Mouse (Mus musculus) heart, embryonic 14.5 days (tissue): ENCODE data around the gene Eif2ak4. TPM values are rescaled to one million over a fixed set of nuclear protein-coding genes. Genes with fewer than 3 reads are reported as not detected.
A peak's percentile ranks its signal among the peaks of the same experiment; 100 is the strongest.

ENCODE experiments used
- ATAC-seq: fragments of 200-750 bp; cut with Nextera tagmentation; 2 replicates; pipeline ENCODE4 v1.8.0; 2017; ENCODE audit warnings: low read depth, moderate TSS enrichment; ENCODE audit not compliant: insufficient number of reproducible peaks, insufficient read depth, low FRiP score
- H3K27ac ChIP-seq, 2 experiments: fragments of 200-500 bp in 1 of 2; fragments of 300-500 bp in 1 of 2; sonication (generic) in 1 of 2; replicated peaks in 1 of 2; 2 replicates each; pipeline ENCODE4 v1.5.1; 2012 to 2014; ENCODE audit warnings: low read depth in 2 of 2, low read length in 2 of 2, control low read depth in 1 of 2, mild to moderate bottlenecking in 1 of 2, mixed read lengths in 1 of 2; ENCODE audit not compliant: control insufficient read depth in 1 of 2, insufficient read depth in 1 of 2
- H3K27me3 ChIP-seq: fragments of 300-500 bp; sonication (generic); 2 replicates; pipeline ENCODE4 v1.6.1; 2014; ENCODE audit warnings: mild to moderate bottlenecking, low read length, control low read depth; ENCODE audit not compliant: control insufficient read depth, insufficient read depth
- H3K36me3 ChIP-seq: fragments of 300-500 bp; sonication (generic); 2 replicates; pipeline ENCODE4 v1.6.1; 2014; ENCODE audit warnings: mild to moderate bottlenecking, control low read depth, low read length, mixed read lengths; ENCODE audit not compliant: control insufficient read depth, insufficient read depth
- H3K4me1 ChIP-seq, 2 experiments: fragments of 200-500 bp in 1 of 2; fragments of 300-500 bp in 1 of 2; sonication (generic) in 1 of 2; 2 replicates each; pipeline ENCODE4 v1.6.1; 2012 to 2014; ENCODE audit warnings: low read length in 2 of 2, control low read depth in 1 of 2, mixed read lengths in 1 of 2; ENCODE audit not compliant: control insufficient read depth in 2 of 2, insufficient read depth in 2 of 2
- H3K4me2 ChIP-seq: fragments of 300-500 bp; sonication (generic); 2 replicates; pipeline ENCODE4 v1.6.1; 2014; ENCODE audit warnings: mild to moderate bottlenecking, low read length
- H3K4me3 ChIP-seq, 2 experiments: fragments of 200-500 bp in 1 of 2; fragments of 300-500 bp in 1 of 2; sonication (generic) in 1 of 2; 2 replicates each; pipeline ENCODE4 v1.5.1; 2012 to 2014; ENCODE audit warnings: low read length in 2 of 2, mild to moderate bottlenecking in 2 of 2, control low read depth in 1 of 2, low read depth in 1 of 2, moderate library complexity in 1 of 2; ENCODE audit not compliant: control insufficient read depth in 1 of 2, insufficient read depth in 1 of 2
- H3K9ac ChIP-seq: fragments of 300-500 bp; sonication (generic); 2 replicates; pipeline ENCODE4 v1.6.1; 2014; ENCODE audit warnings: mild to moderate bottlenecking, low read length
- H3K9me3 ChIP-seq: fragments of 300-500 bp; sonication (generic); 2 replicates; pipeline ENCODE4 v1.6.1; 2016; ENCODE audit warnings: low read length, control low read depth; ENCODE audit not compliant: control insufficient read depth
- WGBS: fragments of 180-500 bp; shearing (Covaris S2); extraction: QIAGEN DNeasy Blood & Tissue Kit; methylation state at CpG from one replicate; pipeline ENCODE4 v1.1.7; 2014; 5-methylcytosine and 5-hydroxymethylcytosine counted together
- polyA plus RNA-seq: library from polyadenylated mRNA; unstranded; fragments of >200 nt; fragmentation: Nextera tagmentation; extraction: Ambion mirVana; gene quantifications from 2 replicates; pipeline ENCODE4 v1.2.1, GENCODE M21; 2014

Gene Eif2ak4
- polyA plus RNA-seq, 1 experiment from 2014 or later: 6.7 TPM

DNA sequence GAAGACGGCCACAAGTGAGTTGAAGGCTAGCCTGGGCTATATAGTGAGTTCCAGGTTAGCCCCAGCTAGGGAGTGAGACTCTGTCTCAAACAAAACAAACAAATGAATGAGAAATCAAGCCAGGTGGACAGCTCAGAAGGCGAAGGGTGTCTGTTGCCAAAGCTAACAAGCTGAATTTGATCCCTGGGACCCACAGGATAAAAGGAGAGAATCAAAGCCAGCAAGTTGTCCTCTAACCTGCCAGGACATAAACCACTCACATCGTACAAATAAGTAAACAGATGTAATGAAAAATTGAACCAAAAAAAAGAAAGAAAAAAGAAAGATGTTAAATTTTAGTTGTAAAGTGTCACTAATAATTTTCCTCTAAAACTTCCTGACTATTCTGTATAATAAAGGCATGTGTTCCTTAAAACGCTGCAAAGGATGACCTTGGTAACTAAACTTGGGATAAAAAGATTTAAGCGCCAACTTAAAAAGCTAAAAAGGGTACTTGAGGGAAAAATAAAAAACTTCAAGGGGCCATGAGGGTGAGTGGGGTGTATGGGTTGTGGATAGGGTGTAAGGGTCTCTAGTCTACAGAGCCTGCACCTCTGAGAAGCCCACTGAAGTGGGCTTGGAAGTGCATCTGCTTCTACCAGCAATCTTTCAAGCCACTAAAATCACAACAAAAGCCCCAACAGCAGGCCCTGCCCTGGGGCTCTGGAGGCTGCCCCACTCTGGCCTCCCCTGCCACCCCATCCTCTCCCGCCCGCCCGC lies 121.4 kb downstream of the Eif2ak4 start:
- H3K9ac ChIP-seq: peak overlapping the region; percentile 62
- peak overlapping the region; percentile 43 to 76; a peak in 3 of 4 replicates for H3K27ac ChIP-seq
- H3K36me3 ChIP-seq: no peaks in the 10 kb centered on the region
- H3K4me1 ChIP-seq: peaks cover 19 to 21% of the 10 kb centered on the region in 2 experiments; a peak in 3 of 4 replicates
- 0 out of 2 replicates have a peak, but pooled peaks have one; percentile 14 for ATAC-seq
- no peaks in the 10 kb centered on the region for H3K27me3 ChIP-seq
- no peak overlapping the region for H3K4me3 ChIP-seq
- no peaks in the 10 kb centered on the region for H3K9me3 ChIP-seq
- 67% methylated on average over 8 of the region's 8 CpGs for WGBS
- peak overlapping the region; percentile 39; the same call in 1 of the 2 replicates for H3K4me2 ChIP-seq

DNA sequence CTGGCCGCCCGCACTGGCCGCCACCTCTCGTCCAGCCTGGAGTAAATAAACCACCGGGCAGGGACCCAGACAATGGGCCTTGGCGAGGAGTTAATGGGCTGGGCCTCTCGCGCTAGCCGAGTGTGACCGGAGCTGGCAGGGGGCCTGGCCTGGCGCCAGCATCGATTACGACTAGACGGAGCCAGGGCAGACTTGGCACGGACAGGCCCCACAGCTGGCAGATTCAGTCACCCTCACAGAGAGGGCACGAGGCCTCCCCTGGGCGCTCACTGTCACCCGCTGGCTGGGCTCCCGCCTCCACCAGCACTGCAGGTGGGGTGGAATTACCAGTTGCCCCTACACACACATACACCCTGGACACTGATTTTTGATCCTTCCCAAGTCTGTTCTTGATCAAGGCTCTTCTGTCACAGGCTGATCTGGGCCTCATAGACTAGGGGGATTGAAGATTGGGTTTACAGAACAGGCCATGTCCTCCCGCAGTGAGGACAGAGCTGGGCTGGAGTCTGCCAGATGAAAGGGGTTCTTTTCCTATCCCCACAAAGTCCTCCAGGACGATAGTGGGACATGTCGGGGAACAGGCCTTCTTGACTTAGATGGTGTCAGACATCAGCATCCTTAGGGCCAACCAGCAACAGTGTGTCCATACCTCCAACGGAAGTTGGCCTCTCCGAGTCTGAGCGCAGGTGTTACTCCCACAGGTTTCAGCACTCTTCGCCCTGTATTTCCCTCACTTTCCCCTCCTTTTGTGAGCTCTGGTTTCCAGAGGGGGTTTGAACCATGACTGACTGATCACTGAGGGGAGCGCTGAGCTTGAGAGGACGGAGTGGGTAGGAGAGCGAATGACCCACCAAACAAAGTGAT lies 122.3 kb downstream of the Eif2ak4 start:
- peaks cover 20 to 21% of the 10 kb centered on the region in 2 experiments; a peak in 3 of 4 replicates for H3K4me1 ChIP-seq
- H3K4me2 ChIP-seq: peak overlapping the region; percentile 39; the same call in 1 of the 2 replicates
- H3K27me3 ChIP-seq: no peaks in the 10 kb centered on the region
- no peak overlapping the region for H3K4me3 ChIP-seq
- ATAC-seq: peak; percentile 82
- no peaks in the 10 kb centered on the region for H3K36me3 ChIP-seq
- WGBS: 45% methylated on average over 29 of the region's 29 CpGs
- peak overlapping the region; percentile 58 to 76; a peak in 3 of 4 replicates for H3K27ac ChIP-seq
- no peaks in the 10 kb centered on the region for H3K9me3 ChIP-seq
- peak overlapping the region; percentile 62 for H3K9ac ChIP-seq

DNA sequence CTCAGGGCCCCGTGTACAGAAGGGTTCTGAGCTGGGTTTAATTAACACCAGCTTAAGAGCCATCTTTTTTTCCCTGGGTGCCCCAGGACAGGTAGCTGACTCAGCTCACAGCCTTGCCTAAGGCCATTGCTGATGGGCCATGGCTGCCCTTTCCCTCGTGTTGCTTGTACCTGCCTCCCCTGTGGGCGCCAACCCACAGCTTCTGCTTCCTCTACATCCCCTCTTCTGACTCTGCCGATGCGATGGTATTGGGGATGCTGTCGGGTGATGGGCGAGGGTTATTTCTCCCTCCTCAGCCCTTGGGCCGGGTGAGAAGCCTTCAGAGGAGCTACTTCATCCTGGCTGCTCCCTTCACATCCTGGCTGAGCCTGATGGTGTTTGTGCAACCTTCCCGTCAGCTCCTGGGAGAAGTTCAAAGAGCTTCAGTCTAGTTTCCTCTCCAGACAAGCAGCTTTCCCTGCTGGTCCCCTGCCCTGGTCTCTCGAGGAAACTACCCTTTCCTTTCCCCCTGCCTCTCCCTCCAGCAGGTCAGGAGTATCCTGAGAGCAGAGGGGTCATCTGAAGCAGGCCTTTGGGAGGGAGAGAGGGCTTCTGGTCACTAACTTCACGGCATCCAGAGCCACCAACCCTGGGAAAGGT lies 123.5 kb downstream of the Eif2ak4 start:
- Histone ChIP-seq H3K27ac (peak overlapping the region; percentile 5 to 31; a peak in 2 of 4 replicates), H3K9ac (no peak overlapping the region), H3K27me3 (no peaks in the 10 kb centered on the region), H3K4me3 (no peak overlapping the region), H3K4me1 (peaks cover 20 to 21% of the 10 kb centered on the region in 2 experiments; a peak in 3 of 4 replicates), H3K4me2 (no peak overlapping the region), H3K9me3 (no peaks in the 10 kb centered on the region), H3K36me3 (no peaks in the 10 kb centered on the region)
- 58% methylated on average over 11 of the region's 11 CpGs for WGBS
- no peak for ATAC-seq

DNA sequence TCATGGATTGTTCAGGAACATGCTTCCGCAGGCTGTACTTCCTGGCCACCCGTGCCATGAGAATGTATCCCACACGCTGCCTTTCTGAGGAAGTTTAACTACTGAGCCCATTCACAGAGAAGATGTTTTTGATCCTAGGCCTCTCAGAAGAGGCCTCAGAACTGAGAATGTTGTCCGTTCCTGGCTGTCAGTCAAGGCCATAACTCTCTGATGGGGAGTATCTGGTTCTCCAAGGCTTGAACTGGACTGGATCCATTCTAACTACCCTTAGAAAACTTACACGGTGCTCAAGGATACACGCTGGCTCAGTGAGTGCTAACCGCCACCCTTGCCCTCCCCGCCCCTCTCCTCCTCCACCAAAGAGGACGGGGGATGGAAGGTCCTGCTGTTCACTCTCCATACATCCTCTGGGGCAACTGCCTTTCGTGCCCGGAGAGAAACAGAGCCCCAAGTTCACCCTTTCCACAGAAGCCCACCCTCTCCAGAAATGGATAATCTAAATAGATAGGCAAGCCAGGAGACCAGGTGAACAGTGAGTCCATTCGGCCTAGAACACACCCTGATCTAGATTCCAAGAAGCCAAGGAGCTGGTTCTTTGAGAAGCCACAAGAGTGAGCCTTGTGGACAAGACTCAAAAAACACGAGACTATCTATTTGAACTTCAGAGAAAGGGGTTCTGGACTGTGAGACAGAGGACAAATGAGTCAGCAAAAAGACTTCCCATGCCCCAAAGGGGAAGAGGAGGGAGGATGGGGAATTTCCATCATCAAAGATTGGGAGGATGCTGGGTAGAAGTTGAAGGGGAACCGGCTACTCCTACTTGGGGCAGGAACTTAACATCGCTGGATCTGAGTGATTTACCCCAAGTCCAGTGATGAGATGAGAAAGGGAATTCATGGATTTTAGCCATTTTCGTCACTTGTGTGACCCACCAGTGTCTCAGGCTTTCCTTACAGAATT lies 124.3 kb downstream of the Eif2ak4 start:
- H3K27me3 ChIP-seq: no peaks in the 10 kb centered on the region
- peaks cover 20 to 21% of the 10 kb centered on the region in 2 experiments; a peak in 3 of 4 replicates for H3K4me1 ChIP-seq
- H3K9ac ChIP-seq: no peak overlapping the region
- peak overlapping the region; percentile 5 to 31; a peak in 2 of 4 replicates for H3K27ac ChIP-seq
- no peak for ATAC-seq
- H3K4me2 ChIP-seq: no peak overlapping the region
- H3K36me3 ChIP-seq: no peaks in the 10 kb centered on the region
- 74% methylated on average over 16 of the region's 16 CpGs for WGBS
- H3K4me3 ChIP-seq: no peak overlapping the region
- no peaks in the 10 kb centered on the region for H3K9me3 ChIP-seq

DNA sequence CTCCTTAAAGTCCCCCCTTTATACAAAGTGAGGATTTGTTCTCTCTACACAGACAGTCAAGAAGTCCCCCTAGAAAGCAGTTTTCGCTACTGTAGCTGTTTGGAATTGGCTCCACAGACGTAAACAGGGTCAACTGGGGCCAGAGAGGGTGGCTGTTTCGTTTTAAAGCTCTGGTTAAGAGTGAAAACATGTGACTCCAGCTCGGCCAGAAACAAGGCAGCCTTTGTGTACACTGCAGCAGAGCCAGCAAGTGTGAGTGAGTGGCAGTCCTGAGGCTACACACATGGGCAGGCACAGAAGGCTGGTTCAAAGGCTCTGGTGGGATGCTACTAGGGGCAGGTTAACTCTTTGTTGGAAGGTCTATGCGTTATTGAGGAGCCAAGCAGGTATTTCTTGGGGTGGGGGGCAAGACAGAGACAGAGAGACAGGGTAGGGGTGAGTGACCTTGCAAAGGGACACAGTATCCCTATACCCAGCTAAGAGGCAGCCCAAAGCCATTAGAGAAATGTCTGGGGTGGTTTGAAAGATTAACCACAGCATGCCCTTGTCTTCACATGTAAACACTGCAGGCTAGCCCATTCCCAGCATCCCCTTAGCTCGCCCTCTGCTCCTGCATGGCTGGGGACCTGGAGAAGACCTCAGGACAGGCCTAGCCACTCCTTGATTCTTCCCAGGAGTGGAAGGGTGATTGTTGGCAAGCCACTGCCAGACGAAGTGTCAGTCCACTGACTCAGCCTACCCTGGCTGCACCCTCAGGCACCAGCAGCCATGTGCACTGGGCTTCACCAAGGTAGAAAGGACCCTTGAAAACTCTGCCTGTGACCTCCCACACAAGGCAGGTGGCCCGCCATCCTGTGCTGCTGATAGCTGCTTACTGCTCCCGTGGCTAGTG lies 131.9 kb downstream of the Eif2ak4 start:
- H3K36me3 ChIP-seq: no peaks in the 10 kb centered on the region
- H3K4me3 ChIP-seq: no peak overlapping the region
- H3K9me3 ChIP-seq: no peaks in the 10 kb centered on the region
- WGBS: 44% methylated on average over 9 of the region's 9 CpGs
- H3K9ac ChIP-seq: peak overlapping the region; percentile 38; the same call in 1 of the 2 replicates
- H3K4me1 ChIP-seq: peaks cover 24 to 36% of the 10 kb centered on the region in 2 experiments
- H3K27ac ChIP-seq: peak overlapping the region; percentile 48 to 68
- no peaks in the 10 kb centered on the region for H3K27me3 ChIP-seq
- ATAC-seq: peak; percentile 44
- H3K4me2 ChIP-seq: 0 out of 2 replicates have a peak overlapping the region, but pooled peaks have one; percentile 4

DNA sequence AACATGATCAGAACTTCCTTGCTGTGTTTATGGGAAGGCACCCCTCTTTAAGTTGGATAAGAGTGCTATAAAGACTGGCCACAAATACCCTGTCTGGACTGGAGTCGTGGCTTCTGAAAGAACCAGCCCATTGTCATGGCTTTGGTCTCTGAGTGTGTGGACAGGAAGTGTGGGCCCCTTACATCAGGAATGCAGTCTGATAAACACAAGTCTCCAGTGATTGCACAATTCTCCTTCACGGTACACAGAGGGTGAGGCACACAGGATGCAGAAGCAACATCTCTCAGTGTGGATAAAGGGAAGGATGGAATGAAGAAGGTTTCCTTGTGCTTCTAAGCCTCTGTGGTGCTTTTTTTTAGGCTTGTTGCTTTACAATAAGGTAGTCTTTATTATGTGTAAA lies 133.8 kb downstream of the Eif2ak4 start:
- ATAC-seq: no peak
- Histone ChIP-seq H3K9ac (no peak overlapping the region), H3K27me3 (no peaks in the 10 kb centered on the region)

More for the DNA sequence above, 133.8 kb downstream of the Eif2ak4 start:
- Histone ChIP-seq H3K27ac (peak overlapping the region; percentile 49 to 59), H3K4me3 (no peak overlapping the region), H3K4me1 (peaks cover 22 to 36% of the 10 kb centered on the region in 2 experiments), H3K4me2 (no peak overlapping the region), H3K9me3 (no peaks in the 10 kb centered on the region), H3K36me3 (no peaks in the 10 kb centered on the region)
- 5% methylated on average over 2 of the region's 2 CpGs for WGBS
